Mouse (Mus musculus) neural tube, embryonic 15.5 days (tissue): Measurements from ENCODE around the gene Gm6034. TPM values are rescaled to one million over a fixed set of nuclear protein-coding genes. Genes with fewer than 3 reads are reported as not detected.
A peak's percentile ranks its signal among the peaks of the same experiment; 100 is the strongest.
"Not testable (repeated sequence)": the region's sequence is repeated elsewhere in the genome, so short reads cannot be mapped to it uniquely, and the experiment has no call there.

ENCODE experiments used
- ATAC-seq: fragments of 200-750 bp; cut with Nextera tagmentation; 2 replicates; pipeline ENCODE4 v1.8.0; 2017; ENCODE audit warnings: mild to moderate bottlenecking, moderate TSS enrichment, moderate library complexity; ENCODE audit not compliant: low FRiP score
- H3K27ac ChIP-seq: fragments of 300-500 bp; sonication (generic); replicated peaks from 2 replicates; pipeline ENCODE4 v1.5.1; 2015; ENCODE audit warnings: mild to moderate bottlenecking, inconsistent platforms
- H3K27me3 ChIP-seq: fragments of 300-500 bp; sonication (generic); replicated peaks from 2 replicates; pipeline ENCODE4 v1.6.1; 2015; ENCODE audit warnings: inconsistent platforms
- H3K36me3 ChIP-seq: fragments of 300-500 bp; sonication (generic); 2 replicates; pipeline ENCODE4 v1.6.1; 2015; ENCODE audit warnings: inconsistent platforms
- H3K4me1 ChIP-seq: fragments of 300-500 bp; sonication (generic); 2 replicates; pipeline ENCODE4 v1.6.1; 2015; ENCODE audit warnings: inconsistent platforms
- H3K4me2 ChIP-seq: fragments of 300-500 bp; sonication (generic); 2 replicates; pipeline ENCODE4 v1.6.1; 2015; ENCODE audit warnings: inconsistent platforms, mild to moderate bottlenecking, moderate library complexity
- H3K4me3 ChIP-seq: fragments of 300-500 bp; sonication (generic); replicated peaks from 2 replicates; pipeline ENCODE4 v1.5.1; 2015; ENCODE audit warnings: mild to moderate bottlenecking, inconsistent platforms
- H3K9ac ChIP-seq: fragments of 300-500 bp; sonication (generic); replicated peaks from 2 replicates; pipeline ENCODE4 v1.6.1; 2015; ENCODE audit warnings: mild to moderate bottlenecking, inconsistent platforms
- H3K9me3 ChIP-seq: fragments of 300-500 bp; sonication (generic); replicated peaks from 2 replicates; pipeline ENCODE4 v1.6.1; 2016; ENCODE audit warnings: inconsistent platforms
- WGBS: fragments of 180-500 bp; shearing (Covaris S2); methylation state at CpG from one replicate; pipeline ENCODE4 v1.1.7; 2015; ENCODE audit warnings: mixed read lengths; 5-methylcytosine and 5-hydroxymethylcytosine counted together
- polyA plus RNA-seq: library from polyadenylated mRNA; unstranded; fragments of >200 nt; fragmentation: Nextera tagmentation; extraction: Ambion mirVana; gene quantifications from 2 replicates; pipeline ENCODE4 v1.2.1, GENCODE M21; 2015

Gm6034 gene
- polyA plus RNA-seq, 1 experiment from 2014 or later = not detected

DNA sequence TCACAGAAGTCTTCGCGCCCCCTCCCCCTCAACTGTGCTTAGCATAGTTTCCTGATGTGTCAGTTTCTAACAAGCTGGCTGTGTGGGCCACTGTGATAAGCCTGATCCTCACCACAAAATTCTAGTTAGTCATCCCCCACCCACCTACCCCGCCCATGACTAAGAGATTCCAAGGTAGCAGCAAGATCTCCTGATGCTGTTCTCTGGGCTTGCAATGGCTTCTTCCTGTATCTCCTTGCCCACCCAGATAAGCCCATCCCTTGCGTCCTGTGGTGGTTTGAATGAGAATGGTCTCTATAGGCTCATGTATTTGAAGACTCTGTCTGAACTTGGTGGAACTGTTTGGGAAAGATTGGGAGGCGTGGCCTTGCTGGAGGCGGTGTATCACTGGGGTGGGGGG, 40.8 kb upstream of the Gm6034 start:
- H3K4me3 ChIP-seq = no peak overlapping the region
- H3K9me3 ChIP-seq = no peaks in the 10 kb centered on the region
- no peak overlapping the region for H3K9ac ChIP-seq
- H3K36me3 ChIP-seq = peaks cover 10% of the 10 kb centered on the region; the same call in 1 of the 2 replicates
- no peaks in the 10 kb centered on the region for H3K27me3 ChIP-seq
- ATAC-seq = no peak
- 96% methylated on average over 6 of the region's 6 CpGs for WGBS
- H3K4me2 ChIP-seq = no peak overlapping the region
- peaks cover 15% of the 10 kb centered on the region for H3K4me1 ChIP-seq
- no peak overlapping the region for H3K27ac ChIP-seq

DNA sequence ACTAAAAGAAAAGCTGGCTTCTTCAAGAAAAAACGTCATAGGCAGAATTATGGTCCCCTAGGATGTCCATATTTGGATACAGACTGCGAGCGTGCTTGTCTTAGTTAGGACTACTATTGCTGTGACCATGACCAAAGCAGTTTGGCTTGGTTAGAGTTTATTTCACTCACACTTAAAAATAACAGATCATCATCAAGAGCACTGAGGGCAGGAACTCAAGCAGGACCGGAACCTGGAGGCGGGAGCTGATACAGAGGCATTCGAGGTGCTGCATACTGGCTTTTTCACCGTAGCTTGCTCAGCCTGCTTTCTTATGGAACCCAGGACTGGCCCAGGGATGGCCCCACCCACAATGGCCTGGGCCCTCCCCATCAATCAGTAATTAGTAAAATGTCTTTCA, 39.4 kb upstream of the Gm6034 start:
- Histone ChIP-seq H3K4me2 (no peak overlapping the region), H3K27me3 (no peaks in the 10 kb centered on the region), H3K9ac (no peak overlapping the region), H3K4me3 (no peak overlapping the region), H3K9me3 (no peaks in the 10 kb centered on the region), H3K4me1 (0 out of 2 replicates have a peak, but pooled peaks cover 3% of the 10 kb centered on the region), H3K36me3 (peaks cover 10% of the 10 kb centered on the region; the same call in 1 of the 2 replicates), H3K27ac (no peak overlapping the region)
- 96% methylated on average over 7 of the region's 7 CpGs for WGBS
- ATAC-seq = no peak

DNA sequence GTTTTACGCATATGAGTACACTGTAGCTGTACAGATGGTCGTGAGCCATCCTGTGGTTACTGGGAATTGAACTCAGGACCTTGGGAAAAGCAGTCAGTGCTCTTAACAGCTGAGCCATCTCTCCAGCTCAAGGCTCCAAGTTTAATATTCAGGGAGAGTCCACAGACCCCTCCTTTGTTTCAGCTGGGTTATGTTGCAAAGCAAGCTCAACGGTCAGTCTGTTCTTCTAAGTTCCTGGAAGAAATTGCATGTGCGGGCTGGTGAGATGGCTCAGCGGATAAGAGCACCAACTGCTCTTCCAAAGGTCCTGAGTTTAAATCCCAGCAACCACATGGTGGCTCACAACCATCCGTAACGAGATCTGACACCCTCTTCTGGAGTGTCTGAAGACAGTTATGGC, 38.4 kb upstream of the Gm6034 start:
- H3K4me1 ChIP-seq, H3K27ac ChIP-seq, H3K4me3 ChIP-seq, H3K27me3 ChIP-seq, H3K9ac ChIP-seq, ATAC-seq, H3K4me2 ChIP-seq, H3K9me3 ChIP-seq: not testable (repeated sequence)
- H3K36me3 ChIP-seq = peaks cover 10% of the 10 kb centered on the region; the same call in 1 of the 2 replicates
- WGBS = 96% methylated on average over 7 of the region's 7 CpGs

DNA sequence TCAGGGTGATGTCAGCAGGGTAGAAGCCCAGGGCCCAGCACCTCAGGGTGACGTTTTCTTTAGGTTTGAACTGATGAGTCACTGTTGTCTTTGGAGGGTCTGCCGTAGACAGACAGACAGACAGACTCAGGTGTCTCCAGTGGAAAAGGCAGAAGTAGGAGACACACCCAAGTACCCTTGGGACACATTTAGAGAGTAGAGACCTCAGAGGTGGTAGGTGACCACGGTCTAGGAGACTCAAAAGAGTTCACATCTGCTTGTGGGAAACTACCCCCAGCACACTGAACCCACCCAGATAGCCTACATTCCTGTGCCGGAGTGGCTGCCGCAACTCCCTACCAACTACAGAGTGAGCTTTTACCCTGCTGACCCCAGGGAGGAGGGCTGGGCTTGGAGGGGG, 27.8 kb upstream of the Gm6034 start:
- Histone ChIP-seq H3K4me2 (no peak overlapping the region), H3K4me3 (no peak overlapping the region), H3K27me3 (no peaks in the 10 kb centered on the region), H3K9me3 (no peaks in the 10 kb centered on the region), H3K36me3 (peaks cover 18% of the 10 kb centered on the region), H3K9ac (no peak overlapping the region), H3K4me1 (no peaks in the 10 kb centered on the region), H3K27ac (no peak overlapping the region)
- ATAC-seq = no peak
- WGBS = 93% methylated on average over 5 of the region's 5 CpGs

DNA sequence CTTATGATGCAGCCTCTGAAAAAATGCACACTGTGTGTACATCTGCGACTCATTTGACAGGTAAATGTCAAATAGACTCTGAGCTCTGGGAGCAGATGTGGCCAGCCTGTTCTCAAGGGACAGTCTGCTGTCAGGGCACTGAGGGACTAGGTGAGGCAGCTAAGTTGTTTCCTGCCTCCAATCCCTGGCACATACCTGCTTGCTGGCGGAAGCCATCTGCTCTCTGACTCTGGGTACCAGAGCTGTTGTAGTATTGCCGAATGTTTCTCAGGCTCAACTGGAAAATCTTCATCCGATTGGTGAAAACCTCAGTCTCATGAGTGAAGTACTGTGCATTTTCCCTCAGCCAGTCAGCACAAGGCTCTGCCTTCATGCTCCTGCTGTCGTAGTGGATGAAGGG, 25.7 kb upstream of the Gm6034 start:
- Histone ChIP-seq H3K36me3 (peaks cover 18% of the 10 kb centered on the region), H3K27me3 (no peaks in the 10 kb centered on the region), H3K4me3 (no peak overlapping the region), H3K9me3 (no peaks in the 10 kb centered on the region), H3K4me1 (no peaks in the 10 kb centered on the region), H3K9ac (no peak overlapping the region), H3K27ac (no peak overlapping the region), H3K4me2 (no peak overlapping the region)
- 93% methylated on average over 5 of the region's 5 CpGs for WGBS
- ATAC-seq = no peak

DNA sequence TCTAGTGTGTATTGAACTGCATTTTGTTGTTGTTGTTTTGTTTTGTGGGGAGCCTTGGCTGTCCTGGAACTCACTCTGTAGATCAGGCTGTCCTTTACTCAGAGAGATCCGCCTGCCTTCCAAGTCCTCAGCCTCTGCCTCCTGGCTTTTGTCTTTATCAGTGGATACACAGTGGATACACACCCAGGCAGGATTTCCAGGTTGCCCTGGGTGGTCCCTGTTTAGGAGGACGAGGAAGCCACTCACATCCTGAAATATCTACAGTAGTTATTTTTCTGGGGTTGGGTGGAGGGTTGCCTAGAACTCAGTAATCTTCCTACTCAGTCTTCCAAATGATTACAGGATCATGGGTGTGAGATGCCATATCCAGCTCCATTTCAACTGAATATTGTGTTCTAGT, 23.8 kb upstream of the Gm6034 start:
- Histone ChIP-seq H3K4me3 (no peak overlapping the region), H3K4me1 (peaks cover 4% of the 10 kb centered on the region; the same call in 1 of the 2 replicates), H3K9me3 (no peaks in the 10 kb centered on the region), H3K36me3 (peaks cover 18% of the 10 kb centered on the region), H3K9ac (no peak overlapping the region), H3K27me3 (no peaks in the 10 kb centered on the region), H3K4me2 (no peak overlapping the region), H3K27ac (no peak overlapping the region)
- no peak for ATAC-seq
- 74% methylated on average over 2 of the region's 2 CpGs for WGBS

DNA sequence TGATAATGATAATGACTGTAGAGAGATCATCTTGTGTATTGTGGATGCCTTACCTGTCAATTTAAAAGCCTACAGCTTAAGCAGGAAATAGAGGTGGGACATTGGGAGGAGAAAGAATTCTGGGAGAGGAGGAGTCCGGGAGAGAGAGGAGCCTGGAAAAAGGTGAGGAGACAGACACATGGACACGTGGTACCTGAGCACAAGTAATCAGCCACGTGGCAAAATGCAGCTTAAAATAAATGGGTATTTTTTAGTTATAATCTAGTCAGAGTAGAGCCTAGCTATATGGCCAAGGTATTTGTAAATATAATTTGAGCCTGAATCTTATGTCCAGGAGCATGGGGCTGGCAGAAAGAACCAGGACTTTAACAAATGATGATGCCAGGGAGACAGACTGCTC, 23.2 kb upstream of the Gm6034 start:
- 83% methylated on average over 3 of the region's 3 CpGs for whole genome bisulfite sequencing
- H3K36me3 ChIP-seq = peaks cover 13% of the 10 kb centered on the region
- no peak overlapping the region for H3K27ac ChIP-seq
- no peaks in the 10 kb centered on the region for H3K27me3 ChIP-seq
- no peak overlapping the region for H3K4me3 ChIP-seq
- no peak overlapping the region for H3K9ac ChIP-seq
- no peaks in the 10 kb centered on the region for H3K9me3 ChIP-seq
- H3K4me2 ChIP-seq = no peak overlapping the region
- no peak for ATAC-seq
- peaks cover 4% of the 10 kb centered on the region; the same call in 1 of the 2 replicates for H3K4me1 ChIP-seq

DNA sequence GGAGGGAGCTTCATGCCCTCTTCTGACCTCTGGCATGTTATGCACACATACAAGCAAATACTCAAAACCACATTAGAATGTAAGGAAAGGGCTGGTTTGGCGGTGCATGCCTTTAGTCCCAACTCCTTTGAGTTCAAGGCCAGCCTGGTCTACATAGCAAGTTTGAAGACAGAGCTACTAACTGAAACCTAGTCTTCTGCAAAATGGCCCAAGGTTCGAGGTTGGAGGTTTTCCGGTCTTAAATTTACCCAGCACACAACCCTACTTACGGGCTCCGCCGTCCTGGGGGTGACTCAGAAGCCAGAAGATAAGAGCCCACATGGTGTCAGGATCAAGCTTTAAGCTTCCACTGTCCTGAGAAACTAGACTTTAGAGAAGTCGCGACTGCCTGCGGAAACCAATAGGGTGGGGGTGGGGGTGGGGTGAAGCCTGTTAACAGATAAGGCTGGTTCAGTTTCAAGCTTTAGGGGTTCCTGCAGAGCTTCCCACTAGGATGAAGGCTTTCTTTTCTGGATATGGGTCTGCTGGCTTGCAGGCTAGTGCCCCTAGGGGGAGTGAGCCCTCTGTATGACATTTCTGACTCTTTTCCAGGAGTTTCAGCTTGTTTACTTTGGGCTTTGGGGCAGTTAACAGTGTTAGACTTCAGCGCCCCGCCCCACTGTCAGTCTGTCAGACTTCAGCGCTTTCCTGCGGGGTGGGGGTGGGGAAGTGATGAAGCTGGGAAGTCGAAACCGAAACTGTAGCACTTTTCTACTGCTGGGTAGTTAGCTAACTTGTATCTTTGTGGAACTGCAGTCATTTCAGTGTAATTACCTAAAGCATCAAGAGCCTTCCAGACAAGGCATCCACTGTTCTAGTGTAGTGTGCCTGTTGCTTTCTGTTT, 22.3 kb upstream of the Gm6034 start, which contains the start of gene H2-T24:
Gene H2-T24 (minus strand): TSS at position 370 of the 883 bp plus-strand sequence.
- Histone ChIP-seq H3K4me3 (no peak within 1 kb of the TSS), H3K36me3 (peaks cover 4% of the 10 kb centered on the region; the same call in 1 of the 2 replicates), H3K4me1 (peaks cover 4% of the 10 kb centered on the region; the same call in 1 of the 2 replicates), H3K27me3 (no peaks in the 10 kb centered on the region), H3K4me2 (peak within 1 kb of the TSS; percentile 23), H3K9ac (no peak within 1 kb of the TSS), H3K27ac (no peak within 1 kb of the TSS), H3K9me3 (no peaks in the 10 kb centered on the region)
- 45% methylated on average over 15 of the region's 15 CpGs for WGBS
- ATAC-seq = no peak

DNA sequence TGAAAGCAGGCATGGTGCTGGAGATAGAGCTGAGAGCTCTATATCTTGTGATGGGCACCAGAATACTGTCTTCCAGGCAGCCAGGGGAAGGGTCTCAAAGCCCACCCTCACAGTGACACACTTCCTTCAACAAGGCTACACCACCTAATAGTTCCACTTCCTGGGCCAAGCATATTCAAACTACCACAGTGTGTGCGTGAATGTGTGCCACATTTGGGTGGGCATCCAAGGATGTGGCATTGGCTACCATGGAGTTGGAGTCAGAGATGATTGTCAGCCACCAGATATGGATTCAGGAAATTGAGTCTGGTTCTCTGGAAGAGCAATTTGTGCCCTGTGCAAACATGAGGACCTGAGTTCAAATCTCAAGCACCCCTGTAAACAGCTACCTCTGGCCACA, 21.5 kb upstream of the Gm6034 start:
- no peak overlapping the region; the same call in 1 of the 2 replicates for H3K4me2 ChIP-seq
- H3K4me1 ChIP-seq = peaks cover 4% of the 10 kb centered on the region; the same call in 1 of the 2 replicates
- H3K4me3 ChIP-seq = no peak overlapping the region
- no peaks in the 10 kb centered on the region for H3K9me3 ChIP-seq
- H3K36me3 ChIP-seq = 0 out of 2 replicates have a peak, but pooled peaks cover 3% of the 10 kb centered on the region
- H3K9ac ChIP-seq = no peak overlapping the region
- no peak overlapping the region for H3K27ac ChIP-seq
- 97% methylated on average over 1 of the region's 1 CpGs for WGBS
- H3K27me3 ChIP-seq = no peaks in the 10 kb centered on the region
- no peak for ATAC-seq

DNA sequence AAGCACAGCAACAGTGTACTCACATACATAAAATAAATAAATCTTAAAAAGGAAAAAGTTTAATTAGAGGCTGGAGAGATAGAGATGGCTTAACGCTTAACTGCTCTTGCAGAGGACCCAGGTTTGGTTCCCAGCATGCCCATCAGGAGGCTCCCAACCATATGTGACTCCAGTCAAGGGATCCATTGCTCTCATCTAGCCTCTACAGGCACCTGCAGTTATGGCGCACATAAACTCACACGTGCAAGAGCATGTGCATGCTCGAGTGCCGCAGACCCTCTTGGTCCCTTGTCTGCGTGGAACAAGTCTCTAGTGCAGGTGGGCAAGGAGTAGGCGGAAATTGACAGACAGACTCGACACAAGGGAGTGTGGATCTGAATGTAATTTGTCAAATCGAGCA, 20.7 kb upstream of the Gm6034 start:
- Histone ChIP-seq H3K4me1 (peaks cover 4% of the 10 kb centered on the region; the same call in 1 of the 2 replicates), H3K36me3 (0 out of 2 replicates have a peak, but pooled peaks cover under 1% of the 10 kb centered on the region), H3K4me3 (no peak overlapping the region), H3K4me2 (no peak overlapping the region), H3K27me3 (no peaks in the 10 kb centered on the region), H3K9ac (no peak overlapping the region), H3K9me3 (no peaks in the 10 kb centered on the region), H3K27ac (no peak overlapping the region)
- 89% methylated on average over 9 of the region's 9 CpGs for WGBS
- no peak for ATAC-seq

DNA sequence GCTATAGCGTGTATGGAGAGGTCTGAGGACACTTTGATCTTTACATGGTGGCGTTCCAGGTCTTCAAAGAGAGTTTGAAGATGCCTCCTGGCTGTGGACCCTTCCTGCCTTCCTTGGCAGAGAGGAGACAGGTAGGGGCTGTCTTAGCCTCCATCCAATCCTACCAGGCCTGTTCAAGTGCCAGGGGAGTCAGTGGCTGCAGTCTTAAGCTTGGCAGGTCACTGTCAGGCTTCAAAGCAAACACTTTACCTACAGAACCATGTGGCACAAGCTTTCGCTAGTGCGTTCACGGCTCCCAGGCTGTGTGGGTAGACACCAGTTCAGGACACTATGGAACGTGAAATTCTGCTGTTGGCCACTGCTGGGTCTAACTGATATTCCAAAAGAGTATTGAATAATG, 19.8 kb upstream of the Gm6034 start:
- no peak overlapping the region for H3K4me2 ChIP-seq
- ATAC-seq = no peak
- 93% methylated on average over 6 of the region's 6 CpGs for WGBS
- no peaks in the 10 kb centered on the region for H3K9me3 ChIP-seq
- no peaks in the 10 kb centered on the region for H3K36me3 ChIP-seq
- H3K4me1 ChIP-seq = peaks cover 4% of the 10 kb centered on the region; the same call in 1 of the 2 replicates
- no peak overlapping the region for H3K9ac ChIP-seq
- H3K27ac ChIP-seq = no peak overlapping the region
- no peaks in the 10 kb centered on the region for H3K27me3 ChIP-seq
- H3K4me3 ChIP-seq = no peak overlapping the region
